Mouse (Mus musculus) stomach, embryonic 16.5 days (tissue): ENCODE measurements around the gene Fcer2a. TPM values are rescaled to one million over a fixed set of nuclear protein-coding genes. Genes with fewer than 3 reads are reported as not detected.

Source experiments
- ATAC-seq: fragments of 200-750 bp; cut with Nextera tagmentation; 2 replicates; pipeline ENCODE4 v1.8.0; 2017; ENCODE audit warnings: moderate number of reproducible peaks, moderate TSS enrichment; ENCODE audit not compliant: insufficient read depth, low FRiP score
- H3K27ac ChIP-seq: fragments of 300-500 bp; sonication (generic); 2 replicates; pipeline ENCODE4 v1.5.1; 2014; ENCODE audit warnings: low read length
- H3K27me3 ChIP-seq: fragments of 300-500 bp; sonication (generic); 2 replicates; pipeline ENCODE4 v1.6.1; 2014; ENCODE audit warnings: low read length, control low read depth, mixed read lengths; ENCODE audit not compliant: control insufficient read depth, insufficient read depth
- H3K36me3 ChIP-seq: fragments of 300-500 bp; sonication (generic); 2 replicates; pipeline ENCODE4 v1.6.1; 2014; ENCODE audit warnings: low read length; ENCODE audit not compliant: control insufficient read depth, insufficient read depth
- H3K4me1 ChIP-seq: fragments of 300-500 bp; sonication (generic); 2 replicates; pipeline ENCODE4 v1.6.1; 2014; ENCODE audit warnings: low read length, control low read depth, mixed read lengths; ENCODE audit not compliant: control insufficient read depth, insufficient read depth
- H3K4me2 ChIP-seq: fragments of 300-500 bp; sonication (generic); 2 replicates; pipeline ENCODE4 v1.6.1; 2014; ENCODE audit warnings: low read depth, low read length, mixed read lengths
- H3K4me3 ChIP-seq: fragments of 300-500 bp; sonication (generic); replicated peaks from 2 replicates; pipeline ENCODE4 v1.5.1; 2014; ENCODE audit warnings: mild to moderate bottlenecking, low read length
- H3K9ac ChIP-seq: fragments of 300-500 bp; sonication (generic); 2 replicates; pipeline ENCODE4 v1.6.1; 2014; ENCODE audit warnings: low read length
- H3K9me3 ChIP-seq: fragments of 300-500 bp; sonication (generic); replicated peaks from 2 replicates; pipeline ENCODE4 v1.6.1; 2016; ENCODE audit warnings: low read length, control low read depth; ENCODE audit not compliant: control insufficient read depth
- WGBS: fragments of 180-500 bp; shearing (Covaris S2); extraction: QIAGEN DNeasy Blood & Tissue Kit; methylation state at CpG from one replicate; pipeline ENCODE4 v1.1.7; 2014; 5-methylcytosine and 5-hydroxymethylcytosine counted together
- polyA plus RNA-seq: library from polyadenylated mRNA; unstranded; fragments of >200 nt; fragmentation: Nextera tagmentation; extraction: Ambion mirVana; gene quantifications from 2 replicates; pipeline ENCODE4 v1.2.1, GENCODE M21; 2015

Gene Fcer2a
- polyA plus RNA-seq, 1 experiment from 2014 or later = 0.17 TPM

- Histone ChIP-seq H3K9ac (no peak overlapping the region), H3K27me3 (no peaks in the 10 kb centered on the region)
- WGBS = 88% methylated on average over 5 of the region's 5 CpGs
Measured at GRCm38 (mm10) chr8:3682435-3682834, 11.5 kb downstream of the Fcer2a start.

GRCm38 (mm10) chr8:3679656-3680055 lies 14.3 kb downstream of the Fcer2a start:
- Histone ChIP-seq H3K4me3 (no peak overlapping the region), H3K9me3 (no peaks in the 10 kb centered on the region), H3K27me3 (no peaks in the 10 kb centered on the region), H3K9ac (no peak overlapping the region), H3K27ac (no peak overlapping the region), H3K4me2 (no peak overlapping the region), H3K4me1 (peaks cover 11% of the 10 kb centered on the region), H3K36me3 (peaks cover 25% of the 10 kb centered on the region)
- no peak for ATAC-seq
- 80% methylated on average over 5 of the region's 5 CpGs for WGBS

More at GRCm38 (mm10) chr8:3682435-3682834, 11.5 kb downstream of the Fcer2a start:
- ATAC-seq = no peak
- Histone ChIP-seq H3K4me1 (peaks cover 7% of the 10 kb centered on the region), H3K9me3 (no peaks in the 10 kb centered on the region), H3K27ac (no peak overlapping the region), H3K4me2 (no peak overlapping the region), H3K36me3 (peaks cover 25% of the 10 kb centered on the region), H3K4me3 (no peak overlapping the region)

GRCm38 (mm10) chr8:3679236-3679635 lies 14.7 kb downstream of the Fcer2a start:
- Histone ChIP-seq H3K27ac (no peak overlapping the region), H3K9me3 (no peaks in the 10 kb centered on the region), H3K4me1 (peaks cover 11% of the 10 kb centered on the region), H3K4me3 (no peak overlapping the region), H3K36me3 (peaks cover 25% of the 10 kb centered on the region), H3K27me3 (no peaks in the 10 kb centered on the region), H3K4me2 (no peak overlapping the region), H3K9ac (no peak overlapping the region)
- WGBS = 92% methylated on average over 23 of the region's 23 CpGs
- no peak for ATAC-seq

GRCm38 (mm10) chr8:3678831-3679230 lies 15.1 kb downstream of the Fcer2a start:
- WGBS = 93% methylated on average over 23 of the region's 23 CpGs

GRCm38 (mm10) chr8:3676993-3677579 lies 16.9 kb downstream of the Fcer2a start:
- Histone ChIP-seq H3K9me3 (no peaks in the 10 kb centered on the region), H3K4me2 (peak overlapping the region; percentile 82), H3K36me3 (peaks cover 25% of the 10 kb centered on the region), H3K4me3 (peak overlapping the region; percentile 99), H3K27me3 (no peaks in the 10 kb centered on the region), H3K4me1 (peaks cover 11% of the 10 kb centered on the region), H3K9ac (peak overlapping the region; percentile 88), H3K27ac (peak overlapping the region; percentile 90)
- ATAC-seq = no peak
- WGBS = 2% methylated on average over 15 of the region's 15 CpGs

More at GRCm38 (mm10) chr8:3678831-3679230, 15.1 kb downstream of the Fcer2a start:
- Histone ChIP-seq H3K4me2 (no peak overlapping the region), H3K36me3 (peaks cover 25% of the 10 kb centered on the region), H3K27ac (no peak overlapping the region), H3K27me3 (no peaks in the 10 kb centered on the region), H3K9ac (no peak overlapping the region), H3K9me3 (no peaks in the 10 kb centered on the region), H3K4me1 (peaks cover 11% of the 10 kb centered on the region), H3K4me3 (no peak overlapping the region)
- ATAC-seq = no peak

- 1% methylated on average over 61 of the region's 61 CpGs for whole genome bisulfite sequencing
- peak within 1 kb of the TSS; percentile 88 for H3K9ac ChIP-seq
- no peaks in the 10 kb centered on the region for H3K9me3 ChIP-seq
- peaks cover 11% of the 10 kb centered on the region for H3K4me1 ChIP-seq
- peak within 1 kb of the TSS; percentile 82 for H3K4me2 ChIP-seq
- peaks cover 24% of the 10 kb centered on the region for H3K36me3 ChIP-seq
- peak within 1 kb of the TSS; percentile 99 for H3K4me3 ChIP-seq
- peak; percentile 92 for ATAC-seq
- peak within 1 kb of the TSS; percentile 90 for H3K27ac ChIP-seq
- H3K27me3 ChIP-seq = no peaks in the 10 kb centered on the region
Measured at GRCm38 (mm10) chr8:3676131-3676992, 17.6 kb downstream of the Fcer2a start, which contains the start of gene Trappc5. Gene Trappc5, plus strand, starts transcription at chr8:3676299.

GRCm38 (mm10) chr8:3674671-3675070 lies 19.3 kb downstream of the Fcer2a start:
- no peak overlapping the region for H3K27ac ChIP-seq
- no peaks in the 10 kb centered on the region for H3K9me3 ChIP-seq
- H3K4me2 ChIP-seq = no peak overlapping the region
- no peak overlapping the region for H3K9ac ChIP-seq
- H3K4me3 ChIP-seq = no peak overlapping the region
- peaks cover 9% of the 10 kb centered on the region for H3K36me3 ChIP-seq
- ATAC-seq = no peak
- H3K27me3 ChIP-seq = no peaks in the 10 kb centered on the region
- 52% methylated on average over 3 of the region's 3 CpGs for WGBS
- H3K4me1 ChIP-seq = peaks cover 11% of the 10 kb centered on the region

GRCm38 (mm10) chr8:3671980-3672491 lies 21.9 kb downstream of the Fcer2a start, which contains the start of gene Fcor:
Gene Fcor, minus strand, starts transcription at chr8:3672362.
- peak within 1 kb of the TSS; percentile 56; the same call in 1 of the 2 replicates for H3K27ac ChIP-seq
- peak; percentile 81 for ATAC-seq
- under 1% methylated on average over 23 of the region's 23 CpGs for WGBS

GRCm38 (mm10) chr8:3670388-3670787 lies 23.6 kb downstream of the Fcer2a start:
- Histone ChIP-seq H3K4me3 (no peak overlapping the region), H3K36me3 (no peaks in the 10 kb centered on the region), H3K4me2 (no peak overlapping the region), H3K9ac (no peak overlapping the region), H3K27me3 (no peaks in the 10 kb centered on the region), H3K4me1 (no peaks in the 10 kb centered on the region), H3K9me3 (no peaks in the 10 kb centered on the region), H3K27ac (no peak overlapping the region)
- WGBS = 87% methylated on average over 2 of the region's 2 CpGs
- no peak for ATAC-seq

More at GRCm38 (mm10) chr8:3671980-3672491, 21.9 kb downstream of the Fcer2a start, which contains the start of gene Fcor:
- Histone ChIP-seq H3K27me3 (no peaks in the 10 kb centered on the region), H3K9me3 (no peaks in the 10 kb centered on the region), H3K4me2 (peak within 1 kb of the TSS; percentile 74), H3K4me1 (0 out of 2 replicates have a peak, but pooled peaks cover under 1% of the 10 kb centered on the region), H3K4me3 (peak within 1 kb of the TSS; percentile 70), H3K9ac (peak within 1 kb of the TSS; percentile 82), H3K36me3 (no peaks in the 10 kb centered on the region)
